Mouse (Mus musculus): ENCODE results near the gene Mb21d2. TPM values are rescaled to one million over a fixed set of nuclear protein-coding genes. Genes with fewer than 3 reads are reported as not detected.

Mb21d2 gene
- polyA plus RNA-seq, 1 experiment, result 9.2 TPM

- H3K36me3 ChIP-seq (ENCODE audit: control insufficient read depth, insufficient read depth), result no peaks in the 10 kb centered on the region
- H3K4me3 ChIP-seq (ENCODE audit: insufficient read depth, poor library complexity, severe bottlenecking), result no peak overlapping the region
- H3ac ChIP-seq (ENCODE audit: control insufficient read depth, insufficient read length, low read depth), result no peak overlapping the region
- peaks cover 10% of the 10 kb centered on the region for H3K79me3 ChIP-seq (ENCODE audit: low read depth)
- no peaks in the 10 kb centered on the region for H3K27me3 ChIP-seq (ENCODE audit: control insufficient read depth, insufficient read depth, insufficient read length)
- peaks cover 25% of the 10 kb centered on the region for H3K79me2 ChIP-seq (ENCODE audit: control insufficient read depth, insufficient read depth)
- TF ChIP-seq USF1 (IDR thresholded peaks at IDR 0.05; ENCODE audit: low read depth) (no peak), MYOG (IDR thresholded peaks at IDR 0.05; ENCODE audit: control insufficient read depth, extremely low read depth, insufficient read length) (no peak), FOSL1 (IDR thresholded peaks at IDR 0.05; ENCODE audit: insufficient read depth, low read length, poor library complexity, severe bottlenecking) (no peak), MAX (IDR thresholded peaks at IDR 0.05) (no peak)
Observed at GRCm38 (mm10) chr16:28896571-28896970, 32.9 kb downstream of the Mb21d2 start.

- no peak overlapping the region for H3ac ChIP-seq (ENCODE audit: control insufficient read depth, insufficient read length, low read depth)
- peaks cover 37% of the 10 kb centered on the region for H3K79me2 ChIP-seq (ENCODE audit: control insufficient read depth, insufficient read depth)
- H3K4me3 ChIP-seq (ENCODE audit: insufficient read depth, poor library complexity, severe bottlenecking), result no peak overlapping the region
- TF ChIP-seq MAX (IDR thresholded peaks at IDR 0.05) (no peak), CTCF (IDR thresholded peaks at IDR 0.05; ENCODE audit: control insufficient read depth, insufficient read depth, insufficient read length) (no peak), CEBPB (IDR thresholded peaks at IDR 0.05; ENCODE audit: low read depth) (no peak), USF1 (IDR thresholded peaks at IDR 0.05; ENCODE audit: low read depth) (no peak)
- H3K36me3 ChIP-seq (ENCODE audit: control insufficient read depth, insufficient read depth), result no peaks in the 10 kb centered on the region
- H3K79me3 ChIP-seq (ENCODE audit: low read depth), result peaks cover 12% of the 10 kb centered on the region
- no peaks in the 10 kb centered on the region for H3K27me3 ChIP-seq (ENCODE audit: control insufficient read depth, insufficient read depth, insufficient read length)
Observed at GRCm38 (mm10) chr16:28894872-28895271, 34.6 kb downstream of the Mb21d2 start.

DNA sequence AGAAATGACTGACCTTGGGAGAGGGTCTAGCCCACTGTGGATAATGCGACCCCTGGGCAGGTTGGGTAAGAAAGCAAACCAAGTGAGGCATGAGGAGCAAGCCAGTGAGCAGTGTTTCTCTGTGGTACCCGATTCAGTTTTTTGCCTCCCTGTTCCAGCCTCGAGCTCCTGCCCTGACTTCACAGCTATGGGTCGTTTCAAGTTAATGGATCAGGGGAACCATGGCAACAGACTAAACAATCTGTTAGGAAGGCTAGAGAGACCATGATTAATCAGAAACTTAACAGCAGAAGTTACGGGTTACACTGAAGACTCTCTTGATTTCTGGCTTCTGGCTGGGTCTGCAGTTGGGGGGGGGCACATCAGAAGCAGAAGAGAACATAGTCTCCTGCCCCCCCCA is 36.2 kb downstream of the Mb21d2 start:
- TF ChIP-seq USF1 (IDR thresholded peaks at IDR 0.05; ENCODE audit: low read depth) (no peak), MYOG (IDR thresholded peaks at IDR 0.05; ENCODE audit: control insufficient read depth, extremely low read depth, insufficient read length) (no peak), MYOD1 (IDR thresholded peaks at IDR 0.05; ENCODE audit: control insufficient read depth, insufficient read length, low read depth) (no peak), MAX (IDR thresholded peaks at IDR 0.05) (no peak), CTCF (IDR thresholded peaks at IDR 0.05; ENCODE audit: control insufficient read depth, insufficient read depth, insufficient read length) (no peak), FOSL1 (IDR thresholded peaks at IDR 0.05; ENCODE audit: insufficient read depth, low read length, poor library complexity, severe bottlenecking) (no peak), CEBPB (IDR thresholded peaks at IDR 0.05; ENCODE audit: low read depth) (no peak)
- no peaks in the 10 kb centered on the region for H3K36me3 ChIP-seq (ENCODE audit: control insufficient read depth, insufficient read depth)
- peaks cover 29% of the 10 kb centered on the region for H3K79me2 ChIP-seq (ENCODE audit: control insufficient read depth, insufficient read depth)
- H3K27me3 ChIP-seq (ENCODE audit: control insufficient read depth, insufficient read depth, insufficient read length), result no peaks in the 10 kb centered on the region
- peaks cover 10% of the 10 kb centered on the region for H3K79me3 ChIP-seq (ENCODE audit: low read depth)
- H3K4me3 ChIP-seq (ENCODE audit: insufficient read depth, poor library complexity, severe bottlenecking), result no peak overlapping the region
- no peak overlapping the region for H3ac ChIP-seq (ENCODE audit: control insufficient read depth, insufficient read length, low read depth)

GRCm38 (mm10) chr16:28886201-28886745 is 43.2 kb downstream of the Mb21d2 start:
- Histone ChIP-seq H3K79me2 (ENCODE audit: control insufficient read depth, insufficient read depth) (peaks cover 36% of the 10 kb centered on the region), H3K4me3 (ENCODE audit: insufficient read depth, poor library complexity, severe bottlenecking) (no peak overlapping the region), H3K79me3 (ENCODE audit: low read depth) (peaks cover 17% of the 10 kb centered on the region), H3K36me3 (ENCODE audit: control insufficient read depth, insufficient read depth) (no peaks in the 10 kb centered on the region), H3K27me3 (ENCODE audit: control insufficient read depth, insufficient read depth, insufficient read length) (no peaks in the 10 kb centered on the region), H3ac (ENCODE audit: control insufficient read depth, insufficient read length, low read depth) (no peak overlapping the region)
- TF ChIP-seq CTCF (IDR thresholded peaks at IDR 0.05; ENCODE audit: control insufficient read depth, insufficient read depth, insufficient read length) (no peak), CEBPB (IDR thresholded peaks at IDR 0.05; ENCODE audit: low read depth) (no peak), USF1 (IDR thresholded peaks at IDR 0.05; ENCODE audit: low read depth) (no peak), MYOG (IDR thresholded peaks at IDR 0.05; ENCODE audit: control insufficient read depth, extremely low read depth, insufficient read length) (no peak), FOSL1 (IDR thresholded peaks at IDR 0.05; ENCODE audit: insufficient read depth, low read length, poor library complexity, severe bottlenecking) (no peak), MAX (IDR thresholded peaks at IDR 0.05) (no peak), MYOD1 (IDR thresholded peaks at IDR 0.05; ENCODE audit: control insufficient read depth, insufficient read length, low read depth) (no peak)

DNA sequence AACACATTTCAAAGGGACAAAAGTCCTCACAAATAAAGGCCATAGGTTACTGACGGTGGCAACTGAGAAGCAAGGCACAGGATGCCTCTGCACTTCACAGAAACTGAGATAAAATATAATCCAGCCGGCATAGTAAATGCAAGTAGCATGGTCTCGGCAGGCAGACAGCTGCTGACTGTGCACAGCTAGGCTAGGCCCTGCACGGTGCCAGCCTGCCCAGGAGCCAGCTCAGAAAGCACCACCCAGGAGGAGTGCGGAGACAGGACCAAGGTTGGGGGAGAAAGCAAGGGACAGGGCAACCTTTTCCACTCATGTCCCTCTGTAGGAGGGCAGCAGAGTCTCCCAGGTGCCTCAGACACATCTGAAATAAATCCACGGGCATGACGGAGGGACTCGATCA is 44.0 kb downstream of the Mb21d2 start:
- Histone ChIP-seq H3ac (ENCODE audit: control insufficient read depth, insufficient read length, low read depth) (no peak overlapping the region), H3K79me2 (ENCODE audit: control insufficient read depth, insufficient read depth) (peaks cover 35% of the 10 kb centered on the region), H3K79me3 (ENCODE audit: low read depth) (peaks cover 16% of the 10 kb centered on the region), H3K27me3 (ENCODE audit: control insufficient read depth, insufficient read depth, insufficient read length) (no peaks in the 10 kb centered on the region), H3K36me3 (ENCODE audit: control insufficient read depth, insufficient read depth) (no peaks in the 10 kb centered on the region), H3K4me3 (ENCODE audit: insufficient read depth, poor library complexity, severe bottlenecking) (no peak overlapping the region)
- TF ChIP-seq MYOD1 (IDR thresholded peaks at IDR 0.05; ENCODE audit: control insufficient read depth, insufficient read length, low read depth) (no peak), MYOG (IDR thresholded peaks at IDR 0.05; ENCODE audit: control insufficient read depth, extremely low read depth, insufficient read length) (no peak), USF1 (IDR thresholded peaks at IDR 0.05; ENCODE audit: low read depth) (no peak), CTCF (IDR thresholded peaks at IDR 0.05; ENCODE audit: control insufficient read depth, insufficient read depth, insufficient read length) (no peak), FOSL1 (IDR thresholded peaks at IDR 0.05; ENCODE audit: insufficient read depth, low read length, poor library complexity, severe bottlenecking) (no peak), MAX (IDR thresholded peaks at IDR 0.05) (no peak), CEBPB (IDR thresholded peaks at IDR 0.05; ENCODE audit: low read depth) (no peak)

- Histone ChIP-seq H3ac (ENCODE audit: control insufficient read depth, insufficient read length, low read depth) (no peak overlapping the region), H3K27me3 (ENCODE audit: control insufficient read depth, insufficient read depth, insufficient read length) (no peaks in the 10 kb centered on the region), H3K4me3 (ENCODE audit: insufficient read depth, poor library complexity, severe bottlenecking) (no peak overlapping the region), H3K79me2 (ENCODE audit: control insufficient read depth, insufficient read depth) (peaks cover 36% of the 10 kb centered on the region), H3K79me3 (ENCODE audit: low read depth) (peaks cover 16% of the 10 kb centered on the region), H3K36me3 (ENCODE audit: control insufficient read depth, insufficient read depth) (no peaks in the 10 kb centered on the region)
- TF ChIP-seq MAX (IDR thresholded peaks at IDR 0.05) (no peak), MYOD1 (IDR thresholded peaks at IDR 0.05; ENCODE audit: control insufficient read depth, insufficient read length, low read depth) (no peak)
Observed at GRCm38 (mm10) chr16:28884661-28885060, 44.8 kb downstream of the Mb21d2 start.

All from C2C12 (cell line).